Mouse (Mus musculus): ENCODE data around the gene D630023F18Rik.

Gene D630023F18Rik

GRCm38 (mm10) chr1:65122574-65123372 lies at the start of gene D630023F18Rik:
TSS of gene D630023F18Rik (minus strand) at chr1:65123214.
- no peak for DNase-seq

DNA sequence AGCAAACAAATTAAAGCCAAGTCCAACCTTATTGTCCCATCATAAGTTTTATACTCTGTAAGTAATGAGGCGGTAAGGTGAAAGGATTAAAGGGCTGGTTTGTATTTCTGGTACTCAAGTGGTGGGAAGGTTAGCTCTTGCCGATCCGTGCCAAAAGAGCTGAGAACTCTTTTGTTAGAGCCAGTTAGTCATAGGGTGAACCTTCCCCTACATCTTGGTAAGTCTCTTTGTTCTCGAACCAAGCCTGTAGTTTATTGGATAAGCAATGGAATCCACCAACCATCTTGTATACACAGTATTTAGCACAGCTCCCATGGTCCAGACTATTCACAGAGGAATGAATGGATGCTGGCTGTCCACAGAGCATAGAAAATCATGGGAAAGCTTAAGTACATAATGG lies 48.6 kb upstream of the D630023F18Rik start:
- DNase-seq = no peak

DNA sequence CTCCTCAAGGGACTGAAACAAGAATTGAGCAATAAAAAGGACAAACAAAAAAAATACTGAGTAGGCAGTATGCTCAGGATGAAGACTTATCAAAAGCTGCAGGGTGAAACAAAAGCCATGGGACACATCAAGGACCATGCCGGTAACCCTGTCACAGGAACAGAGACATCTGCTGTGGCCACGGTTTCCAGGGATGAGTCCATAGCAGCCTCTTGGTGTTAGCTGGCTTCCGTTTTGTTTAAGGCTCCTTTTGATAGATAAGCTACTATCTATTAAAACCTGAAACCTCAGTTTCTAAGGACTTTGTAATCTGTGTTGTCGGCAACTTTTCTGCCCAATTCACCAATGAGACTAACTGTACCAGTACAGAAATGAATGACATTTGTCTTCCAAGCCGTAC lies 46.9 kb upstream of the D630023F18Rik start:
- DNase-seq = no peak

- no peak for DNase-seq
Measured at GRCm38 (mm10) chr1:65169536-65169935, 46.5 kb upstream of the D630023F18Rik start.

GRCm38 (mm10) chr1:65167496-65167895 lies 44.5 kb upstream of the D630023F18Rik start:
- DNase-seq = no peak

DNA sequence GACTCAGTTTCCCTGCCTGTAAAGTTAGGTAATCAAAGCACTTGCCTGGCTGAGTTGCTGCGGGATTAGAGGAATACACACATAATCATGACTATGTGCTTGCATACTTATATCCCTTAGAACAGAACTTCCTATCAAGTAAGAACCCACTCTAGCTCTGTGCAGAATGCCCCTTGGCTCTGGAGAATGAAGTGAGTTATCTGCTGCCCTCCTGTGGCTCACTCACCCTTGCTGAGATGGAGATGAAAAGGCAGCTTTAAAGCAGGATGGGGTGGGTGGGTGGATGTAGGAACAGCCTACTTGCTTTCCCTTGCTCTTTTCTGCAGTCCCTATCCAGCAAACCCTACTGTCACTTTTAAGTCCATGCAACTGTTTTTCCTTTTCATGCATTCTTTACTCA lies 39.2 kb upstream of the D630023F18Rik start:
- peak; percentile 27 for DNase-seq

DNA sequence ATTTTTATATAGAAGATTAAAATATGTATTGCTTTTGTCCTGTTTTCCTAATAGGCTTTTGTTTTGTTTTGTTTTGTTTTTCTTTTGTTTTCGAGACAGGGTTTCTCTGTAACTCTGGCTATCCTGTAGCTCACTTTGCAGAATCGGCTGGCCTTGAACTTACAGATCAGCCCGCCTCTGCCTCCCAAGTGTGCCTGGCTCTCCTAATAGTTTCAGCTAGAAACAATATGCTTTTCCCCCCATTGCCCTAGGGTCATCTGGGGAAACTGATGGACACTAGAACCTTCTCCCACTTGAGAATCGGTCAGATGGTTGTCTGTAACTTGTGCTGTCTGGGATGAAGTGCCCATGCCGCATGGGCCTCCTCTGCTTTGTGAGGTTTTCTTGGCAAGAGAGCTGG lies 33.1 kb upstream of the D630023F18Rik start:
- DNase-seq = no peak

DNA sequence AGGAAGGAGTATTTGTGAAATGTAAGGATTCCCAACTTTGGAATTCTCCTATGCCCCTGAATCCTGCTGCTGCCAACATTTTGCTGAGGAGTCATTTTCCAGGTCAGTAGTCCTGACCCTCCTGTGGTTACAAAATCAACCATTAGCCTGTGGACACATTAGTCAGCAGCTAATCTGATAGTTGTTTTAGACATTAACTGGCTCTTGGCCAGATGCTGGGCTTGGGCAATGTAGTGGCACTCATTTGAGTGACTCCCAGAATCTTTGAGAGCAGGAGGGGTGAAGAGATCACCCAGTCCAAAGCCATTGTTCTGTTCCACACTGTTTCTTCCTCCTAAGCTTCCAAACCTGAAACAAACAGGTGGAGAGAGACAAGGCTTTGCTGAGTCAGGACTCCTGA lies 31.8 kb upstream of the D630023F18Rik start:
- DNase-seq = peak; percentile 79

- DNase-seq = no peak
Measured at GRCm38 (mm10) chr1:65147971-65148370, 25.0 kb upstream of the D630023F18Rik start.

GRCm38 (mm10) chr1:65147326-65147725 lies 24.3 kb upstream of the D630023F18Rik start:
- DNase-seq = no peak

DNA sequence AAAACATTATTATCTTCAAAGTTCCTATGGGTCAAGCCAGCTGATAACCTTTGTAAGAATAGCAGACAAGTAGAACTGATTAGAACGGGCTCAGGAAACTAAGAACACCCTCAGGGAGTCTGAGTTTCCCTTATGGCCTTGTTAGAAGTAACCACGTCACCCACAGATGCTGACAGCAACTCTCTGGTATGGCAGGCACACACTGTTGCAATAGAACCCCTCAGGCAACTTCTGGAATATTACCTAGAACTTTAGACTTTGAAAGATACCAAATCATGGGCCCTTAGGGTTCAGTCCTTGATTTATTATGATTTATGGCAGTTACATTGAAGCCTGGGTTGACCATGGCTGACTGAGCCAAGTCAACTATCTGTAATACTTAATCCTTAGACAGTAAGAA lies 23.6 kb upstream of the D630023F18Rik start:
- no peak for DNase-seq

DNA sequence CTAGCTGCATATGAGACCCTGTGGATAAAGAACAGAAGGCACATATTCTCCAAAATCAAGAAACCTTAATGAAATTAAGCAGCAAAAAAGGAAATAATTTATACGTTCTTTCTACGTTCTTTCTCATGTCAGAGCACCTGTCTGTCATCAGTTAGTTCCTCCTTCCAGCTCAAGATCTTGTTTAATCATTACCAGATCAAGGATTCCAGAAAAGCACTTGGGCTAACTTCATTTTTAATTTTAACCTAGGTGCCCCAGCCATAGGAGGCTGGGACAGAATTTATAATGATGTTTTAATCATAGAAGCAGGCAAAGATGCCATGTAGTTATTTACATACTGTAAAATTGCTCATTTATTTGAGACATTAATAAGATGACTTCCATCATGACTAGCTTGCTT lies 21.8 kb upstream of the D630023F18Rik start:
- no peak for DNase-seq

- DNase-seq = no peak
Measured at GRCm38 (mm10) chr1:65137560-65137959, 14.5 kb upstream of the D630023F18Rik start.

GRCm38 (mm10) chr1:65132833-65133232 lies 9.8 kb upstream of the D630023F18Rik start:
- DNase-seq = no peak

- no peak for DNase-seq
Measured at GRCm38 (mm10) chr1:65131671-65132070, 8.7 kb upstream of the D630023F18Rik start.

GRCm38 (mm10) chr1:65130226-65130625 lies 7.2 kb upstream of the D630023F18Rik start:
- no peak for DNase-seq

GRCm38 (mm10) chr1:65129634-65130180 lies 6.7 kb upstream of the D630023F18Rik start:
- DNase-seq = no peak

- no peak for DNase-seq
Measured at GRCm38 (mm10) chr1:65119438-65119837, 3.6 kb downstream of the D630023F18Rik start, which contains the start of gene Gm28845. TSS of gene Gm28845 (minus strand) at chr1:65119558.

DNA sequence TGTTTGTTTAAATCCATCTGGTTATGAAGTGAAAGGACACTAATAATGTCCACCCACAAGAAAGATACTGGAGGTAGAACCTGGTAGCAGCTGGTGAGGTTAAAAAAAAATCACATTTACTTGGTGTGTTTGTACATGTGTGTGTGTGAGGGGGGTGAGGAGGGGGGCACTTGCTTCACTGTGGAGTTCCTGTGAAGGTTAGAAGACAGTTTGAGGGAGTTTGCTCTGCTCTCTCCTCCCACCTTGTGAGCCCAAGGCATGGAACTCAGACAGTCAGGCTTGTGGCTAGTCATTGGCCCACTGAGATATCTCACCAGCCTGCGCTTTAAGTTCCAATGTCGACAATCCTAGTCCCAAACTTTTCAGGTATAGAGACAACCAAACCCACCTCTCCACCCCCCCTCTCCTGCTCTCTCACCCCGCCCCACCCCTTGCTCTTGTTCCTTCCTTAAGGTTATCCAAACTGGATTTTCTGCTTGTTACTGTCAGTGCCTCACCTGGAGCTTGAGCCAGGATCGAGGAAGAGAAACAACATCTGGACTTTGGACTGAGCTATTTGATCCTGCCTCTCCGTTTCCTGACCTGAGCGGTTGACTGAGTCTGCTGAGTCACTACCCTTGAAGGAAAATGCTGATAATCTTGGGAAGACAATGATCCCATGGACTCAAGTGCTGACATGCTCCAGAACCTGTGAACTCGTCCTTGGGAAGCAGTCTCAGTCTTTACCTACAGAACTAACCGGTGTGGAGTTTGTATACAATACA lies 4.7 kb downstream of the D630023F18Rik start:
- peak; percentile 49 for DNase-seq

GRCm38 (mm10) chr1:65113536-65114172 lies 9.4 kb downstream of the D630023F18Rik start:
- peak; percentile 21 for DNase-seq

DNA sequence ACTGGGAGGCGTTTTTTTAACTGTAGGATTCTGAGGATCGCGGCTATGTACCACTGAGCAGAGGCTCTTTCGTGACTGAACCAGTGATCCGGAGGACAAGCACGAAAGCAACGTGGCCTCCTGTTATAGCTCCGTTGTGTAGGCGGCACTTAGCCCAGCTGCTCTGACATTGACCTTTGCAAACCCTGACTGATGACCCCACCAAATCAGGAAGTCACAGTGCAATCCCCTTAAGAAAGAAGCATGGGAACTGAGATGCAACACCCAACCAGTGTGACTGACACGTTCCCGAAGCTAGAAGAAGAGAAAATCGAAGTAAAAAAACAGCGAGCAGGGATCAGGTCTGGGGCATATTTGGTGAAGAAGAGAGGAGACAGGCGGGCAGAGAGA lies 10.2 kb downstream of the D630023F18Rik start:
- peak; percentile 20 for DNase-seq

GRCm38 (mm10) chr1:65112031-65112806 lies 10.8 kb downstream of the D630023F18Rik start:
- peak; percentile 85 for DNase-seq

Measured in kidney, postnatal 10 days (tissue).